Mouse (Mus musculus) neural tube, embryonic 13.5 days (tissue): ENCODE results near the gene Idua. TPM values are rescaled to one million over a fixed set of nuclear protein-coding genes. Genes with fewer than 3 reads are reported as not detected.
"Not testable (repeated sequence)": the region's sequence is repeated elsewhere in the genome, so short reads cannot be mapped to it uniquely, and the experiment has no call there.

ENCODE experiments used
- ATAC-seq: fragments of 200-750 bp; cut with Nextera tagmentation; 2 replicates; pipeline ENCODE4 v1.8.0; 2017; ENCODE audit warnings: low read depth, mild to moderate bottlenecking, moderate TSS enrichment, moderate library complexity
- H3K27ac ChIP-seq: fragments of 300-500 bp; sonication (generic); replicated peaks from 2 replicates; pipeline ENCODE4 v1.5.1; 2015; ENCODE audit warnings: moderate library complexity, mild to moderate bottlenecking, inconsistent platforms
- H3K27me3 ChIP-seq: fragments of 300-500 bp; sonication (generic); 2 replicates; pipeline ENCODE4 v1.6.1; 2015; ENCODE audit warnings: mild to moderate bottlenecking, inconsistent platforms
- H3K36me3 ChIP-seq: fragments of 300-500 bp; sonication (generic); 2 replicates; pipeline ENCODE4 v1.6.1; 2015; ENCODE audit warnings: mild to moderate bottlenecking, inconsistent platforms
- H3K4me1 ChIP-seq: fragments of 300-500 bp; sonication (generic); replicated peaks from 2 replicates; pipeline ENCODE4 v1.6.1; 2015; ENCODE audit warnings: inconsistent platforms
- H3K4me2 ChIP-seq: fragments of 300-500 bp; sonication (generic); 2 replicates; pipeline ENCODE4 v1.6.1; 2015; ENCODE audit warnings: inconsistent platforms, mild to moderate bottlenecking, moderate library complexity
- H3K4me3 ChIP-seq: fragments of 300-500 bp; sonication (generic); 2 replicates; pipeline ENCODE4 v1.5.1; 2015; ENCODE audit warnings: mild to moderate bottlenecking, inconsistent platforms
- H3K9ac ChIP-seq: fragments of 300-500 bp; sonication (generic); 2 replicates; pipeline ENCODE4 v1.6.1; 2015; ENCODE audit warnings: moderate library complexity, mild to moderate bottlenecking, inconsistent platforms
- H3K9me3 ChIP-seq: fragments of 300-500 bp; sonication (generic); 2 replicates; pipeline ENCODE4 v1.6.1; 2016; ENCODE audit warnings: inconsistent platforms
- WGBS: fragments of 180-500 bp; shearing (Covaris S2); methylation state at CpG from one replicate; pipeline ENCODE4 v1.1.7; 2015; 5-methylcytosine and 5-hydroxymethylcytosine counted together
- polyA plus RNA-seq: library from polyadenylated mRNA; unstranded; fragments of >200 nt; fragmentation: Nextera tagmentation; extraction: Ambion mirVana; gene quantifications from 2 replicates; pipeline ENCODE4 v1.2.1, GENCODE M21; 2015

The Idua gene
- polyA plus RNA-seq: 8.3 and 9.2 TPM in 2 replicates

GRCm38 (mm10) chr5:108659698-108660631, at the start of gene Idua:
Gene Idua (plus strand): TSS chr5:108660331.
- H3K9me3 ChIP-seq: no peaks in the 10 kb centered on the region
- peak within 1 kb of the TSS; percentile 71 for H3K4me2 ChIP-seq
- peak within 1 kb of the TSS; percentile 93 for H3K9ac ChIP-seq
- peak; percentile 59 for ATAC-seq
- H3K4me3 ChIP-seq: peak within 1 kb of the TSS; percentile 76
- no peaks in the 10 kb centered on the region for H3K27me3 ChIP-seq
- peaks cover 36% of the 10 kb centered on the region for H3K36me3 ChIP-seq
- WGBS: 9% methylated on average over 24 of the region's 24 CpGs
- H3K27ac ChIP-seq: peak within 1 kb of the TSS; percentile 50; the same call in 1 of the 2 replicates
- peaks cover 25% of the 10 kb centered on the region for H3K4me1 ChIP-seq

- no peaks in the 10 kb centered on the region for H3K27me3 ChIP-seq
- no peaks in the 10 kb centered on the region for H3K4me1 ChIP-seq
- no peak overlapping the region for H3K9ac ChIP-seq
- 97% methylated on average over 1 of the region's 1 CpGs for WGBS
- H3K9me3 ChIP-seq: no peaks in the 10 kb centered on the region
- no peak overlapping the region for H3K4me2 ChIP-seq
- no peak overlapping the region for H3K27ac ChIP-seq
- peaks cover 95% of the 10 kb centered on the region for H3K36me3 ChIP-seq
- H3K4me3 ChIP-seq: no peak overlapping the region
- no peak for ATAC-seq
These were observed 49.7 kb upstream of the Idua start for GRCm38 (mm10) chr5:108610426-108610825.

- H3K27me3 ChIP-seq: no peaks in the 10 kb centered on the region
- H3K4me3 ChIP-seq: no peak overlapping the region
- H3K4me2 ChIP-seq: no peak overlapping the region
- peaks cover 59% of the 10 kb centered on the region for H3K36me3 ChIP-seq
- H3K9ac ChIP-seq: no peak overlapping the region
- no peak for ATAC-seq
- no peaks in the 10 kb centered on the region for H3K9me3 ChIP-seq
- no peak overlapping the region for H3K27ac ChIP-seq
- 88% methylated on average over 2 of the region's 2 CpGs for WGBS
- peaks cover 3% of the 10 kb centered on the region; the same call in 1 of the 2 replicates for H3K4me1 ChIP-seq
These were observed 38.3 kb upstream of the Idua start for GRCm38 (mm10) chr5:108621870-108622269.

GRCm38 (mm10) chr5:108626050-108626660, 34.0 kb upstream of the Idua start:
- Histone ChIP-seq H3K36me3 (peaks cover 34% of the 10 kb centered on the region), H3K4me1 (peaks cover 32% of the 10 kb centered on the region), H3K27me3 (no peaks in the 10 kb centered on the region), H3K9ac (no peak overlapping the region), H3K4me3 (no peak overlapping the region), H3K4me2 (no peak overlapping the region), H3K27ac (no peak overlapping the region), H3K9me3 (no peaks in the 10 kb centered on the region)
- ATAC-seq: no peak
- WGBS: 87% methylated on average over 4 of the region's 4 CpGs

- H3K4me2 ChIP-seq: peak overlapping the region; percentile 96
- H3K36me3 ChIP-seq: peaks cover 6% of the 10 kb centered on the region
- H3K9ac ChIP-seq: peak overlapping the region; percentile 93
- no peaks in the 10 kb centered on the region for H3K27me3 ChIP-seq
- peak; percentile 90 for ATAC-seq
- H3K9me3 ChIP-seq: no peaks in the 10 kb centered on the region
- H3K27ac ChIP-seq: peak overlapping the region; percentile 93
- WGBS: 1% methylated on average over 32 of the region's 32 CpGs
- H3K4me3 ChIP-seq: peak overlapping the region; percentile 71
- H3K4me1 ChIP-seq: peaks cover 32% of the 10 kb centered on the region
These were observed 31.1 kb upstream of the Idua start for GRCm38 (mm10) chr5:108628891-108629633.

GRCm38 (mm10) chr5:108629634-108630483, 30.3 kb upstream of the Idua start, which contains the start of the genes Gak and Tmem175:
Gene Gak (minus strand): TSS chr5:108629755.
Gene Tmem175 (plus strand): TSS chr5:108629770.
- peak within 1 kb of the TSS; percentile 96 for H3K4me2 ChIP-seq
- peaks cover 32% of the 10 kb centered on the region for H3K4me1 ChIP-seq
- ATAC-seq: peak; percentile 97
- peak within 1 kb of the TSS; percentile 93 for H3K27ac ChIP-seq
- H3K9ac ChIP-seq: peak within 1 kb of the TSS; percentile 93
- H3K9me3 ChIP-seq: no peaks in the 10 kb centered on the region
- H3K4me3 ChIP-seq: peak within 1 kb of the TSS; percentile 71
- WGBS: under 1% methylated on average over 58 of the region's 58 CpGs
- no peaks in the 10 kb centered on the region for H3K36me3 ChIP-seq
- no peaks in the 10 kb centered on the region for H3K27me3 ChIP-seq

GRCm38 (mm10) chr5:108633676-108634075, 26.5 kb upstream of the Idua start:
- H3K27me3 ChIP-seq: no peaks in the 10 kb centered on the region
- 78% methylated on average over 4 of the region's 4 CpGs for WGBS
- no peak overlapping the region for H3K4me2 ChIP-seq
- H3K4me1 ChIP-seq: peaks cover 11% of the 10 kb centered on the region
- no peak for ATAC-seq
- H3K9me3 ChIP-seq: no peaks in the 10 kb centered on the region
- H3K4me3 ChIP-seq: no peak overlapping the region
- no peak overlapping the region for H3K27ac ChIP-seq
- H3K9ac ChIP-seq: no peak overlapping the region
- H3K36me3 ChIP-seq: peaks cover 6% of the 10 kb centered on the region; the same call in 1 of the 2 replicates

- not testable (repeated sequence) for H3K27ac ChIP-seq, H3K27me3 ChIP-seq, H3K36me3 ChIP-seq, H3K9ac ChIP-seq, H3K9me3 ChIP-seq, ATAC-seq, H3K4me3 ChIP-seq, H3K4me1 ChIP-seq, H3K4me2 ChIP-seq
- 85% methylated on average over 2 of the region's 3 CpGs for WGBS
These were observed 26.0 kb upstream of the Idua start for GRCm38 (mm10) chr5:108634088-108634487.

- no peaks in the 10 kb centered on the region for H3K27me3 ChIP-seq
- no peaks in the 10 kb centered on the region for H3K9me3 ChIP-seq
- peaks cover 11% of the 10 kb centered on the region for H3K36me3 ChIP-seq
- H3K27ac ChIP-seq: no peak overlapping the region
- no peak overlapping the region for H3K9ac ChIP-seq
- no peaks in the 10 kb centered on the region for H3K4me1 ChIP-seq
- H3K4me2 ChIP-seq: no peak overlapping the region
- WGBS: 79% methylated on average over 4 of the region's 4 CpGs
- no peak overlapping the region for H3K4me3 ChIP-seq
- ATAC-seq: no peak
These were observed 24.0 kb upstream of the Idua start for GRCm38 (mm10) chr5:108636172-108636571.

GRCm38 (mm10) chr5:108643674-108644073, 16.5 kb upstream of the Idua start:
- no peak overlapping the region for H3K4me2 ChIP-seq
- no peak for ATAC-seq
- H3K4me3 ChIP-seq: no peak overlapping the region
- no peaks in the 10 kb centered on the region for H3K27me3 ChIP-seq
- H3K9ac ChIP-seq: no peak overlapping the region
- H3K4me1 ChIP-seq: no peaks in the 10 kb centered on the region
- no peak overlapping the region for H3K27ac ChIP-seq
- H3K9me3 ChIP-seq: no peaks in the 10 kb centered on the region
- WGBS: 84% methylated on average over 2 of the region's 2 CpGs
- peaks cover 64% of the 10 kb centered on the region for H3K36me3 ChIP-seq

- Histone ChIP-seq H3K4me2 (no peak overlapping the region), H3K9me3 (no peaks in the 10 kb centered on the region), H3K4me1 (no peaks in the 10 kb centered on the region), H3K36me3 (peaks cover 81% of the 10 kb centered on the region), H3K27ac (no peak overlapping the region), H3K27me3 (no peaks in the 10 kb centered on the region), H3K9ac (no peak overlapping the region), H3K4me3 (no peak overlapping the region)
- no peak for ATAC-seq
- WGBS: 88% methylated on average over 9 of the region's 9 CpGs
These were observed 14.3 kb upstream of the Idua start for GRCm38 (mm10) chr5:108645651-108646342.
